Mouse (Mus musculus) embryonic facial prominence, embryonic 14.5 days (tissue): ENCODE results near the gene Myom1. TPM values are rescaled to one million over a fixed set of nuclear protein-coding genes. Genes with fewer than 3 reads are reported as not detected.

Experiments used
- ATAC-seq: fragments of 200-750 bp; cut with Nextera tagmentation; 2 replicates; pipeline ENCODE4 v1.8.0; 2017; ENCODE audit warnings: low read depth, moderate number of reproducible peaks, moderate TSS enrichment
- DNase-seq: peaks from one replicate; pipeline ENCODE4 v3.0.0-alpha.2; 2015; ENCODE audit warnings: low spot score
- H3K27ac ChIP-seq: fragments of 300-500 bp; sonication (generic); replicated peaks from 2 replicates; pipeline ENCODE4 v1.5.1; 2014; ENCODE audit warnings: low read depth, mild to moderate bottlenecking, low read length, moderate library complexity
- H3K27me3 ChIP-seq: fragments of 300-500 bp; sonication (generic); replicated peaks from 2 replicates; pipeline ENCODE4 v1.6.1; 2014; ENCODE audit warnings: low read length; ENCODE audit not compliant: control insufficient read depth, insufficient read depth
- H3K36me3 ChIP-seq: fragments of 300-500 bp; sonication (generic); 2 replicates; pipeline ENCODE4 v1.6.1; 2014; ENCODE audit warnings: low read length, mixed read lengths; ENCODE audit not compliant: control insufficient read depth, insufficient read depth
- H3K4me1 ChIP-seq: fragments of 300-500 bp; sonication (generic); 2 replicates; pipeline ENCODE4 v1.6.1; 2014; ENCODE audit warnings: antibody characterized with exemption, low read length; ENCODE audit not compliant: control insufficient read depth, insufficient read depth
- H3K4me2 ChIP-seq: fragments of 300-500 bp; sonication (generic); 2 replicates; pipeline ENCODE4 v1.6.1; 2014; ENCODE audit warnings: low read depth, mild to moderate bottlenecking, low read length, moderate library complexity, mixed read lengths
- H3K4me3 ChIP-seq: fragments of 300-500 bp; sonication (generic); 2 replicates; pipeline ENCODE4 v1.5.1; 2014; ENCODE audit warnings: low read depth, mild to moderate bottlenecking, low read length
- H3K9ac ChIP-seq: fragments of 300-500 bp; sonication (generic); 2 replicates; pipeline ENCODE4 v1.6.1; 2014; ENCODE audit warnings: low read depth, mild to moderate bottlenecking, low read length, moderate library complexity, mixed read lengths
- H3K9me3 ChIP-seq: fragments of 300-500 bp; sonication (generic); 2 replicates; pipeline ENCODE4 v1.6.1; 2016; ENCODE audit warnings: low read length; ENCODE audit not compliant: control insufficient read depth
- WGBS: fragments of 180-500 bp; shearing (Covaris S2); extraction: QIAGEN DNeasy Blood & Tissue Kit; methylation state at CpG from one replicate; pipeline ENCODE4 v1.1.7; 2014; 5-methylcytosine and 5-hydroxymethylcytosine counted together
- polyA plus RNA-seq: library from polyadenylated mRNA; unstranded; fragments of >200 nt; fragmentation: Nextera tagmentation; extraction: Ambion mirVana; gene quantifications from 2 replicates; pipeline ENCODE4 v1.2.1, GENCODE M21; 2014

The Myom1 gene
- polyA plus RNA-seq, 1 experiment from 2014 or later = 61.5 TPM

GRCm38 (mm10) chr17:71129489-71130261 lies 127.2 kb downstream of the Myom1 start:
- ATAC-seq = peak; percentile 84

GRCm38 (mm10) chr17:71132221-71132620 lies 129.8 kb downstream of the Myom1 start:
- DNase-seq = no peak
- Histone ChIP-seq H3K27ac (no peak overlapping the region), H3K9me3 (no peaks in the 10 kb centered on the region), H3K27me3 (no peaks in the 10 kb centered on the region), H3K4me3 (no peak overlapping the region), H3K36me3 (no peaks in the 10 kb centered on the region), H3K4me1 (peaks cover 8% of the 10 kb centered on the region; the same call in 1 of the 2 replicates), H3K4me2 (no peak overlapping the region), H3K9ac (no peak overlapping the region)
- ATAC-seq = no peak

More at GRCm38 (mm10) chr17:71129489-71130261, 127.2 kb downstream of the Myom1 start:
- H3K9ac ChIP-seq = no peak overlapping the region
- no peaks in the 10 kb centered on the region for H3K27me3 ChIP-seq
- no peak overlapping the region for H3K4me2 ChIP-seq
- H3K9me3 ChIP-seq = no peaks in the 10 kb centered on the region
- peak; percentile 70 for DNase-seq
- peaks cover 11% of the 10 kb centered on the region for H3K4me1 ChIP-seq
- H3K36me3 ChIP-seq = no peaks in the 10 kb centered on the region
- H3K27ac ChIP-seq = 0 out of 2 replicates have a peak overlapping the region, but pooled peaks have one; percentile 52
- no peak overlapping the region for H3K4me3 ChIP-seq
- WGBS = 57% methylated on average over 9 of the region's 9 CpGs

GRCm38 (mm10) chr17:71132856-71133439 lies 130.5 kb downstream of the Myom1 start:
- H3K27me3 ChIP-seq = no peaks in the 10 kb centered on the region
- 85% methylated on average over 11 of the region's 11 CpGs for whole genome bisulfite sequencing
- no peak overlapping the region for H3K27ac ChIP-seq
- no peaks in the 10 kb centered on the region for H3K36me3 ChIP-seq
- H3K9me3 ChIP-seq = no peaks in the 10 kb centered on the region
- ATAC-seq (no peak), DNase-seq (no peak)
- peaks cover under 1% of the 10 kb centered on the region; the same call in 1 of the 2 replicates for H3K4me1 ChIP-seq
- no peak overlapping the region for H3K4me3 ChIP-seq
- H3K4me2 ChIP-seq = no peak overlapping the region
- H3K9ac ChIP-seq = no peak overlapping the region

DNA sequence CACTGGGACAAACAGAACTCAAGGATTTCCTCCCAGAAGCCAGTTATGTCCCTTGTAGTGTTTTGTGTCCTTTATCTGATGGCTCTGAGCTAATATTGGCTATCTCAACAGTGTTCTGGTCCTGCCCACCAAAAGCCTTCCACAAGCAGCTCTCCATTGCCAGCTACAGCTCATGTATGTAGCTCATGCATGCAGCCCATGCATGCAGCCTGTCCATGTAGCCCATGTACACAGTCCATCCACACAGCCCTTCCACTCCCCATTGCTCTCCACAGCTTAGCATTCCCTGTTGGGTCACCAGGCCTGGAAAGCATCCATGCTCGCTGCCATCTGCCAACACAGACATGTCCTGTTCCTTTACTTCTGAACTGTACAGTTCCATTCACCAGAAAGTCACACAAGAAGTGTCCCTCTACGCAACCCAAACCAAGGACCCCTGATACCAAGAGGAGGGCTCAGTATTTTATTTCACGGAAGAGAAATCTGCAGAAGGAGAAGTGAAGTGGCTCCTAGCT lies 132.1 kb downstream of the Myom1 start:
- Histone ChIP-seq H3K4me2 (no peak overlapping the region), H3K4me3 (no peak overlapping the region), H3K27ac (no peak overlapping the region), H3K36me3 (no peaks in the 10 kb centered on the region), H3K4me1 (no peaks in the 10 kb centered on the region), H3K9ac (no peak overlapping the region), H3K9me3 (no peaks in the 10 kb centered on the region), H3K27me3 (no peaks in the 10 kb centered on the region)
- ATAC-seq (no peak), DNase-seq (no peak)
- 87% methylated on average over 3 of the region's 3 CpGs for WGBS

DNA sequence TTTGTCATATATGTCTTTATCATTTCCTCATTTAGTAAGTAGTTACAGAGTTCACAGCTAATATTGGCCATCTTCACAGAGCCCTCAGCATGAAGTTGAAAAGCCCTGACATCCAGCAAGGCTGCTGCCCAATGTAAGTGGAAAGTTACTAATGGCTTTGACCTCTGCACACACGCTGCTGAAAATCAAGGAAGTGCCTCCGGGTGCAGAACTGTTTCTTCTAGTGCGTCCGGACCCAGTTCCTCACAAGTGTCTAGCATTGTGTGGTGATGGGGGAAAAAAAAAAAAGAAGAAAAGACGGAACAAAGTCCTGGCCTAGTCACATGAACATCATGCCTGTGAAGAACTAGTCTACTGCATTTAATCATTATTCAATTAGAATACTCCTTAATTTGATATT lies 132.7 kb downstream of the Myom1 start:
- no peak overlapping the region for H3K4me3 ChIP-seq
- no peaks in the 10 kb centered on the region for H3K9me3 ChIP-seq
- ATAC-seq = no peak
- DNase-seq = no peak
- WGBS = 50% methylated on average over 5 of the region's 5 CpGs
- no peaks in the 10 kb centered on the region for H3K27me3 ChIP-seq
- H3K9ac ChIP-seq = no peak overlapping the region
- no peak overlapping the region for H3K4me2 ChIP-seq
- no peaks in the 10 kb centered on the region for H3K4me1 ChIP-seq
- H3K36me3 ChIP-seq = no peaks in the 10 kb centered on the region
- H3K27ac ChIP-seq = no peak overlapping the region

DNA sequence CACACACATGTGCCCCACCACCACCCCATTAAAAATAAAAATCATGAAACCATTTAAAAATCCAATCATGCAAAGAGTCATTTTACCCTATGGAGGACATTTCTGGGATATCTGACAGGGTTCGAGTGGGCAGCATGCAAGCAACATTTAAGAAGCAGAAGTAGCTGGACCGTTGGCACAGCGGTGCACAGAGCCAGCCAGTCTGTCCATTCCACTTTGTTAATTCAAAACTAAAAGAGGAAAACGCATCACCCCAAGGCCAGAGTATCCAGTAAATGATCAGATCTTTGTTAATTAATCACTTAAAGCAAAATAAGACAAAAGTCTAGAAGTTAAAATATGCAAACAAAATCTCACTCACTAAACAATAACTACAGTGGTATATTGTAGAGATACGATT lies 133.4 kb downstream of the Myom1 start:
- no peak for ATAC-seq
- H3K9ac ChIP-seq = no peak overlapping the region
- no peak overlapping the region for H3K4me2 ChIP-seq
- no peaks in the 10 kb centered on the region for H3K27me3 ChIP-seq
- no peak for DNase-seq
- no peak overlapping the region for H3K4me3 ChIP-seq
- no peaks in the 10 kb centered on the region for H3K9me3 ChIP-seq
- WGBS = 84% methylated on average over 5 of the region's 5 CpGs
- H3K4me1 ChIP-seq = no peaks in the 10 kb centered on the region
- no peaks in the 10 kb centered on the region for H3K36me3 ChIP-seq
- no peak overlapping the region for H3K27ac ChIP-seq

- Histone ChIP-seq H3K4me3 (no peak overlapping the region), H3K27me3 (no peaks in the 10 kb centered on the region)
- DNase-seq = no peak
These were observed 134.2 kb downstream of the Myom1 start for GRCm38 (mm10) chr17:71136384-71137333.

DNA sequence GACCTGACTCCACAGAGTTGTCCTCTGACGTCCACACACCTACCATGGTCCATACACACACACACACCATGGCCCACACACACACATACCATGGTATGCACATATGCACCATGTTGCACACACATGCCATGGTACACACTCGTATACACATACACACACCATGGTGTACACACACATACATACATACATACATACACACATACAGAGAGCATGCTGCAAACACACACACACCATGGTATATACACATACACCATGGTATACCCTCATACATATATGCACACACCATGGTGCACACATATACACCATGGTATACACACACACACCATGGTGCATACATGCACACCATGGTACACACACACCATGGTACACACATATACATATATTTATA lies 134.9 kb downstream of the Myom1 start:
- Histone ChIP-seq H3K36me3 (no peaks in the 10 kb centered on the region), H3K27ac (no peak overlapping the region), H3K4me3 (no peak overlapping the region), H3K27me3 (no peaks in the 10 kb centered on the region), H3K4me1 (no peaks in the 10 kb centered on the region), H3K9me3 (no peaks in the 10 kb centered on the region), H3K9ac (no peak overlapping the region), H3K4me2 (no peak overlapping the region)
- ATAC-seq = no peak
- 80% methylated on average over 2 of the region's 2 CpGs for WGBS
- DNase-seq = no peak

More at GRCm38 (mm10) chr17:71136384-71137333, 134.2 kb downstream of the Myom1 start:
- H3K9ac ChIP-seq = no peak overlapping the region
- H3K4me2 ChIP-seq = no peak overlapping the region
- no peaks in the 10 kb centered on the region for H3K4me1 ChIP-seq
- 70% methylated on average over 16 of the region's 16 CpGs for WGBS
- no peaks in the 10 kb centered on the region for H3K9me3 ChIP-seq
- H3K36me3 ChIP-seq = no peaks in the 10 kb centered on the region
- no peak overlapping the region for H3K27ac ChIP-seq
- ATAC-seq = no peak
